Mouse (Mus musculus) cerebellum, adult (tissue): ENCODE results near the gene H2afb3.
"Not testable (repeated sequence)": the region's sequence is repeated elsewhere in the genome, so short reads cannot be mapped to it uniquely, and the experiment has no call there.

ENCODE experiments used
- ATAC-seq: cut with Nextera tagmentation; 2 replicates; pipeline ENCODE4 v1.9.2; 2017; ENCODE audit warnings: mild to moderate bottlenecking, moderate library complexity, mixed read lengths; ENCODE audit not compliant: insufficient number of reproducible peaks, low FRiP score, low TSS enrichment

H2afb3 gene

DNA sequence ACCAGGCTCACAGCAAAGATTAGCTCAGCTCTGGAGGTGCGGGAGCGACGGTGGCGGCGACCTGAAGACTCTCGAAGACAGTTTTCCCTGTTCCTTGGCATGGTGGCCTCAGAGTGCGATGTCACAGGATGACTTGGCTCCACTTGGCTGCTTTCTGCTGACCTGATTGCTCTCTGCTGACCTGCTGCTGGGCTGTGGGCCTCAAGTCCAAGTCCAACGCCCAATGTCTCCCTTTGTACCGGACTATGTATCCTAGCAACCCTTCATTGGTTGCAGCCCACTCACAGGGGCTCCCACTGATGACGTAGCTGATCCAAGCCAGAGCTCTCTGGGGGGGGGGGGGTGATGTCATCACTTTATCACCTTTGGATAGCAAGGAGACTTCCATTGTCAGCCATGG is at the start of gene H2afb3:
TSS of gene H2afb3 (minus strand) at position 101 of the 400 bp plus-strand sequence.
- not testable (repeated sequence) for ATAC-seq

DNA sequence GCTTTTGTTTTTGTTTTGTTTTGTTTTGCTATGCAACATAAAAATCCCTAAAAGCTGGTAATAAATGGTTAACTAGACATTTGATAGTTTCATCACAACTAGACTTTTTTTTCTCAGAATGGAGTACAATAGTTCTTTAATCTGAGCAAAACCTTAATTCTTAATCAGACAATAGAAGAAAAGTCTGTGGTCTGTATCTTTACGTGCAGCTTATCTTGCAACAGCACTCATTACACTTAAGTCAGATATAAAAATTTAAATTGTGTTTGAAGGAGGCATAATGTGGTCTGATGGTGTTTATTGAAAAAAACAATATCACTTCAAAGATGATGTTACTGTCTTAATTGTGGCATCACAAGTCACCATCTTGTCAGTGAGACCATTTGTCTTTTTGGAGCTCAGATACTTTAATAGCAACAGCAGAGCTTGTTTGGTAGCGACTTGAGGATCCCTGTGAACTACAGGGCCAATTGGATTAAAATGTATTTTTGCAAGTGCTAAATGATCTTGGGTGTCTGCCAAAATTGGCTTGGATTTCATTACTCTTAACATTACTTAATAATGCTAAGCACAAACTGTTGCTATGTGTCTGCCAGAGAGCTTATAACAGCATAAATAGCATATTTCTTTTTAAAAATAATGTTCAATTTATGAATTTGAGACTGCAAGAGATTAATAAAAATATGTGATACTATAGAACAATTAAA is 11.3 kb downstream of the H2afb3 start:
- no peak for ATAC-seq

DNA sequence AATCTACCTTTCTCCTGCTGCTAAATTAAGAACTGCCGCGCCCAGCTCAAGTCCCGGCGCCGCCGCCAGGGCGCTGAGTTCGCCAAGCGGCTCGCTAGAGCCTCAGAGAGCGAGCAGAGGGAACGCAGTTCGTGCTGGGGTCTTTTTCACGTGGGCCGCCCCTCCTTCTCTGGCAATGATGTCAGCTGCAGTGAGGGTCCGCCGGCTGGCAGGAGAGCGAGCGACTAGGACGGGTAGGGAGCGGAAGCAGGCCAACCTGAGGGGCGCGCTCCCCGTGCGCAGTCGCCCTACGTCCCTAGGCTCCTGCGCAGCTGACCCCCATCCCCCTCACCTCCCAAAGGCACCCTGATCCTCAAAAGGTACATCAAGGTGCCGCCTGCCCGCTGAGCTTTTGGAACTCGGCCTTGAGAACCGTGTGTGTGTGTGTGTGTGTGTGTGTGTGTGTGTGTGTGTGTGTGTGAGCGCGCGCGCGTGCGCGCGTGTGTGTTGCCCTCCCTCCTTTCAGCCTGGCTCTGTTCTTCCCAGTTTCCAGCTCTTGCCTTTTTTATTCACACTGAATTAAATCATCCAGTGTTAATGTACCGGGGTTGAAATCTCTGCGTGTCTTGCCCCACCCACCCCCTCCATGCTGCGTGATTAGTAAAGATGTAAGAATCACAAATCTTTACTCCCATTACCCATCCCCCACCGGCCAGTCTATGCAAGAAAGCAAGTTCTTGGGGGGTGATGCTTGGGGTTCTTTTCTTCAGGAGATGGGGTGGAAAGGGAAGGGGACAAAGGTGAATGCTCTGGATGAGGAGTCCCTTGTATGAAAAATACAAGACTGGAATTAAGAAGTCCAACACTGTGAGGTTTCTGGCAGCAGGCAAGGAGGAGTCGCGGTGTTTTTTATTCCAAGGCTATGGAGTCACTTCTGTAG is 19.8 kb downstream of the H2afb3 start:
- ATAC-seq, result peak; percentile 58

DNA sequence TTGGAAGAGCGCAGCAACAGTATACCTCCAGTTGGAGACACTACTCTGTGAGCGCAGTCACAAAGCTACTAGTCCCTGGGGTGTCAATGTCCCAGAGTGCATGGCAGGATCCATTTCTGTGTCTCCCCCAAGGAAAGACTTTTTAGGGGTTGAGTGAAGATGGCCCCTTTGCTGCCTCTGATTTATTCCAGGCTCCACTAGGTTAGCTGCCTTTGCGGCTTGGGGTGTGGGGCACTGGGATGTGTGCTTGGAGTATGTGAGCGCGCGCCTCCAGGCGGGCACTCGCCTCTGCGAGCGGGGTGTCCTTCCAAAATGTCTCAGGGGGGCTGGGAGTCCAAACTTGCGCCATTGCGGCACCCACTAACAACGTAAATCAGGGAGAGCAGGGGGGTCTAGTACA is 21.2 kb downstream of the H2afb3 start:
- peak; percentile 21; the same call in 1 of the 2 replicates for ATAC-seq

DNA sequence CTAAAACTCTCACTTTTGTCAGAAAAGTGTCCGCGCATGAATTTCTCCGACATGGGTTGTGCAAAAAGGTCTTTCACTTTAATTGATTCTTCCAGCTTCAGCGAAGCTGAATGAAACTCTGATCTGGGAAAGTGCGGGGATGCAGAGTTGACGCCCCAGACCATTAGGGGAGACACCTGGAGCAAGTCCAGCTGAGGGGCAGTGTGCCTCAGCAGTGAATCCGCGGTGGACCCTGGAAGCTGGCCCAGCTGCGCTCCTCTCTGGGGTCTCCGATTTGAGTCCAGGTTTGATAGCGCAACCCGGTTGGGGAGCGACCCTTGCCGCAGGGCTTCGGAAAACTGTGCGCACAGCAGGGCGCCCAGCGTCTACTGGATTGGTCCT is 22.0 kb downstream of the H2afb3 start:
- no peak for ATAC-seq

DNA sequence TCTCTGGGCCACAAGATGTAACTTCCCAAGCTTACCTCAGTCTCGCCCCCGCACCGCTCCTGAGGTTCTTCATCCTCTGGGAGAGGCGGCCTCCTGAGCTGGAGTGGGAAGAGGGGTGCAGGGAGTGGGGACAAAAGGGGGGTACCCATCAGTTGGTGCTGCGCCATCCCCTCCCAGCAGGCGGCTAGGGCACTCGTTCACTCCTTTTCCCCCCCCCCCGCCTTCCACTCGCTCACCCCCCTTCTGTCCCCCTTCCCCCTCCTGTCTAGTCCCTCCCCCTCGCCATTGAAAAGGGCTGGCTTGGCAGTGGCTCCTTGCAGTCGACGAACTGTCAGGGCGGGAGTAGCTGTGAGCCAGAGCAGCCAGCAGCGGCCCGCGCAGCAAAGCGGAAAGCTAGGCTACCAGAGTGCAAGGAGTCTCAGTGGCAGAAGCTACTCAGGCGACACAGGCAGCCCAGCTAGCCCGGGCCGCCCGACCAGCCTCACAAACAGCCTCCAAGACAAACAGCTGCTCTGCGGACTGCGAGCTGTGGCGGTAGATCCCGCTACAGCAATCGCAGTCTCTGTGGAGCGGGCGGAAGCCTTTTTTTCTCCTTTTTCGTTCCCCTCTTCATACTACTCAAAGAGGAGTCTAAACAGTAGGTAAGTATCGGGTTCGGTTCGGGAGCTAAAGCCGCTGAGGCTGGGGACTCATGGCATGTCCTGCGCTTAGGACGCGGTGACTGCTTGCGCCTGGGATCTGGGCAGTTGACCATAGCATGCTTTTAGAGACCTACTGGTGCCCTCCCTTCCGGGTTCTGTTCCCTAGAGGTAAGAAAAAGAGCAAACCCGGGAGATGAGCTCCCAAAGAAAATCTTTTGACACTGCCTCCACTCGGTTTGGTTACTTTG is 22.6 kb downstream of the H2afb3 start, which contains the start of gene Pcdh11x:
TSS of gene Pcdh11x (plus strand) at position 249 of the 889 bp plus-strand sequence.
- peak; percentile 63 for ATAC-seq

DNA sequence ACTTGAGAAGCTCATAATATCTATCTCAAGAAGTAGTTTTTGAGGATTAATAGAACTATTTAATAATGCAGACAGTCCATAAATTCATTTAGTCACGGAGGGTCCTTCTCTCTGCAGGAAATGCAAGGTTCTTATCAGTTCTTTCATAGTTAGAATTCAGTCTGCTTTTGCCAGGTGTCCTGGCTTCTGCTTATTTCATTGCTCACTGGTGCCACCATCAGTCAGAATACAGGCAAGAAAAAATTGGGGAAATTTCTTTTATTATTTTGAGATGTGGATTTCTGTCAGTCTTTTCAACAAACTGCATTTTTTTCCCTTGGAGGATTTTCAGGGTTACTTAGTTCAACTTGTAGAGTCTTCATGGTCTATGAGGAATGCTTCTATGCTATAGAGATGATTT is 25.4 kb downstream of the H2afb3 start:
- ATAC-seq, result no peak

DNA sequence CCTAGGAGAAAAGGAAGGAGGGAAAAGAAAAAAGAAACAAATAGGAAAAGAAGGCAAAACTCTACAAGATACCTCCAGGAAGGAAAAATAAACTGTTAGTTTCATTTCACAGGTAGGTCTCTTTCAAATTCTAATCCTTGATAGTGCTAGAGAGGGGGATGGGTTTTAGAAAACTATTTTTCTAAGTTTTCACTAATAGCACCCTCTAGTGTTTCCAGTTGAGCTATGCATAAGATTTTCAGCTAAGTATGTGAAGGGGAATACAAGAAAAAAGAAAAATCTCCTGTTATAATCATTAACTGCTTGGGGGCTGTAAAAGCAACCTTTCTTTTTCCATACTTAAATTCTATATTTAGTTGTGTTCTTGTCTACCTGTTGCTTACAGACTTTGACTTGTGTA is 27.4 kb downstream of the H2afb3 start:
- no peak for ATAC-seq
